ENCODE assay signal across 16 mouse cellular contexts in the genomic region with DNA sequence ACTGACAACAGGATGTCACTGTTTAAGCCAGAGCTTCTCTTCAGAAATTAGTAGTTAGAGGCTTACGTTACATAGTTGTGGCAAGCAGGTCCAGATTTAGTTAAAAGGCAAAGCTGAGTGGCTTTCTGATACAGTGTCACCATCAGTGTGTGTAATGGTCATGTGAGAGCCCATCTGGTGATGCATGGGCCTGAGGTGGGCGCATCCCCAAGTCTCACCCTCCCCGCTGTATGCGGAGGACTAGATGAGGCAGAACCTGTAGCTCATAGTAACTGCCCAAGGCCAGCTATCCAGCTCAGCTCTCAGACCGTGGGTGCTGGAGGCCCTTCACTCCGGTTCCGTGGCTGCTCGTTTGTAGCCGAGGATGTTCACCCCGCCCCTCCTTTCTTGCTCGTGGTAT.
DNase-seq lines count a peak whose midpoint lies in the region; ATAC-seq and TF ChIP-seq lines count a peak whose summit lies in the region.
"Had no signal": no experiment of that assay in that cellular context is flagged by ENCODE, and none has a peak within 500 bp of the region (broad histone marks: within the 10 kb centered on the region; RNA-seq: fewer than 3 reads in every experiment).

No protein-coding gene starts in this region.

- H3K4me3 ChIP-seq in heart, embryonic 10.5 days = no peak overlapping the region
- no peak overlapping the region for H3K4me3 ChIP-seq in kidney, embryonic 15.5 days (replicated peaks)
- no peak overlapping the region for H3K4me3 ChIP-seq in myocyte
- H3K4me3 ChIP-seq: left cerebral cortex, adult 2 months; limb, embryonic 12.5 days; liver, embryonic 15.5 days had no signal

- no peak overlapping the region for H3K9ac ChIP-seq in kidney, embryonic 15.5 days
- H3K9ac ChIP-seq: limb, embryonic 12.5 days; liver, embryonic 15.5 days had no signal

- 83% methylated on average over 11 of the region's 11 CpGs for WGBS in heart, embryonic 10.5 days
- 75% methylated on average over 11 of the region's 11 CpGs for WGBS in kidney, embryonic 15.5 days

- DNase-seq in heart, embryonic 10.5 days (ENCODE audit: low spot score) = no peak
- DNase-seq in heart, postnatal 14 days = no peak
- DNase-seq in kidney, postnatal 10 days = no peak
- DNase-seq in ZHBTc4 (ENCODE audit: low read depth, low spot score) = peak; percentile 43
- no peak for DNase-seq in layer of hippocampus, postnatal 25 days (ENCODE audit: extremely low spot score in 1 of 2, low spot score in 1 of 2)
- DNase-seq: cerebellum, postnatal 25 days; kidney, adult 2 months; right cerebral cortex, adult 18-20 months had no signal

- H3K4me1 ChIP-seq in heart, embryonic 10.5 days = peaks cover 50% of the 10 kb centered on the region
- H3K4me1 ChIP-seq in kidney, embryonic 15.5 days = 0 out of 2 replicates have a peak, but pooled peaks cover 13% of the 10 kb centered on the region
- H3K4me1 ChIP-seq: liver, embryonic 15.5 days had no signal

- no peaks in the 10 kb centered on the region for H3K9me3 ChIP-seq in heart, embryonic 10.5 days
- H3K9me3 ChIP-seq in kidney, embryonic 15.5 days (replicated peaks) = no peaks in the 10 kb centered on the region
- H3K9me3 ChIP-seq: limb, embryonic 12.5 days; liver, embryonic 15.5 days had no signal

- no peaks in the 10 kb centered on the region for H3K79me2 ChIP-seq in myocyte (ENCODE audit: control insufficient read depth, insufficient read depth)

- intact Hi-C loops in heart, postnatal 14 days (cut with DNase I) = no loop called here

- TF ChIP-seq POLR2A in myocyte (IDR thresholded peaks at IDR 0.05; ENCODE audit: insufficient read length, low read depth) = no peak

- H3K4me2 ChIP-seq in kidney, embryonic 15.5 days = no peak overlapping the region
- H3K4me2 ChIP-seq in myocyte (ENCODE audit: low read depth) = peak overlapping the region; percentile 72
- H3K4me2 ChIP-seq: limb, embryonic 12.5 days; liver, embryonic 15.5 days had no signal

- peaks cover 72% of the 10 kb centered on the region for H3K36me3 ChIP-seq in heart, embryonic 10.5 days
- peaks cover 81% of the 10 kb centered on the region for H3K36me3 ChIP-seq in kidney, embryonic 15.5 days
- no peaks in the 10 kb centered on the region for H3K36me3 ChIP-seq in myocyte (ENCODE audit: control insufficient read depth, insufficient read depth)
- H3K36me3 ChIP-seq: G1E; liver, embryonic 15.5 days had no signal

- H3K27ac ChIP-seq in heart, embryonic 10.5 days = peak overlapping the region; percentile 12; the same call in 1 of the 2 replicates
- H3K27ac ChIP-seq in kidney, embryonic 15.5 days = 0 out of 2 replicates have a peak overlapping the region, but pooled peaks have one; percentile 3
- H3K27ac ChIP-seq: limb, embryonic 12.5 days; liver, embryonic 15.5 days had no signal

- no peak overlapping the region for H3ac ChIP-seq in myocyte (ENCODE audit: control insufficient read depth, insufficient read length)

- ATAC-seq in kidney, embryonic 15.5 days (replicated peaks; ENCODE audit: low FRiP score) = no peak; the same call in 1 of the 2 replicates
- no peak for ATAC-seq in inflammation-experienced regulatory T-cells, adult 6 months
- ATAC-seq: activated CD4-positive, CD25-positive, alpha-beta regulatory T cell, adult 4 months had no signal

- no peaks in the 10 kb centered on the region for H3K27me3 ChIP-seq in heart, embryonic 10.5 days (ENCODE audit: insufficient read depth, poor library complexity, severe bottlenecking)
- no peaks in the 10 kb centered on the region for H3K27me3 ChIP-seq in kidney, embryonic 15.5 days
- no peaks in the 10 kb centered on the region for H3K27me3 ChIP-seq in myocyte (ENCODE audit: control insufficient read depth, insufficient read depth, insufficient read length)
- H3K27me3 ChIP-seq: limb, embryonic 12.5 days; liver, embryonic 15.5 days had no signal

TF ChIP-seq in myocyte, 11 proteins besides CTCF, POLR2A, EP300 and RAD21:
- TF ChIP-seq USF1 (IDR thresholded peaks at IDR 0.05; ENCODE audit: low read depth) (no peak), TCF12 (IDR thresholded peaks at IDR 0.05; ENCODE audit: insufficient read depth, poor library complexity, severe bottlenecking) (no peak), SRF (IDR thresholded peaks at IDR 0.05; ENCODE audit: control insufficient read depth, insufficient read length, low read depth) (no peak), POLR2AphosphoS2 (IDR thresholded peaks at IDR 0.05; ENCODE audit: insufficient read length, low read depth) (no peak), E2F4 (IDR thresholded peaks at IDR 0.05; ENCODE audit: insufficient read depth) (no peak), MYOD1 (IDR thresholded peaks at IDR 0.05; ENCODE audit: control insufficient read depth in 1 of 3, insufficient read length in 2 of 3, low read depth in 2 of 3) (no peak), MYOG (IDR thresholded peaks at IDR 0.05; ENCODE audit: control insufficient read depth in 1 of 3, insufficient read depth in 1 of 3, insufficient read length in 2 of 3, low read depth in 2 of 3) (no peak), CEBPB (IDR thresholded peaks at IDR 0.05; ENCODE audit: insufficient read depth, poor library complexity, severe bottlenecking) (no peak), MAX (IDR thresholded peaks at IDR 0.05; ENCODE audit: low read depth) (no peak), REST (IDR thresholded peaks at IDR 0.05; ENCODE audit: insufficient read depth, insufficient read length) (no peak), TCF3 (IDR thresholded peaks at IDR 0.05; ENCODE audit: insufficient read length, low read depth) (no peak)
